Mouse (Mus musculus) B cell, adult 62 days (primary cell): Measurements from ENCODE around the gene Slc9a3. TPM values are rescaled to one million over a fixed set of nuclear protein-coding genes. Genes with fewer than 3 reads are reported as not detected.

ENCODE experiments used
- total RNA-seq: library from RNA; stranded (reverse); gene quantifications from 4 replicates; pipeline ENCODE4 v1.2.4, GENCODE M21; 2023

Gene Slc9a3
- total RNA-seq: 0.12 TPM in 1 of 4 replicates, not detected in the others

GRCm38 (mm10) chr13:74121141-74121602 lies at the start of gene Slc9a3:
Slc9a3 (plus strand) TSS chr13:74121457.

GRCm38 (mm10) chr13:74208317-74208985 lies 87.2 kb downstream of the Slc9a3 start, which contains the start of gene Exoc3:
Exoc3 (minus strand) TSS chr13:74208732.

Other genes starting within 250 kb of the Slc9a3 start
- gene Trip13, start 183.7 kb upstream of the Slc9a3 start, total RNA-seq: 1.8 to 4.8 TPM (median 2.4 TPM) in 4 replicates
- gene Brd9, start 183.6 kb upstream of the Slc9a3 start, total RNA-seq: 93.0 to 110 TPM (median 102 TPM) in 4 replicates
- gene Zdhhc11, start 157.6 kb upstream of the Slc9a3 start, total RNA-seq: not detected in 4 replicates
- 0.63 to 1.9 TPM (median 1.1 TPM) in 4 replicates for gene Tppp, start 112.0 kb upstream of the Slc9a3 start, total RNA-seq
- gene Cep72, start 59.2 kb upstream of the Slc9a3 start, total RNA-seq: 8.9 to 14.0 TPM (median 11.4 TPM) in 4 replicates
- 42.6 to 53.7 TPM (median 47.5 TPM) in 4 replicates for gene Exoc3, start 87.3 kb downstream of the Slc9a3 start, total RNA-seq
- 0.13 TPM in 1 of 4 replicates, not detected in the others for gene Ahrr, start 170.9 kb downstream of the Slc9a3 start, total RNA-seq
- gene Pdcd6, start 196.1 kb downstream of the Slc9a3 start, total RNA-seq: 69.5 to 80.3 TPM (median 74.6 TPM) in 4 replicates
- gene Sdha, start 228.8 kb downstream of the Slc9a3 start, total RNA-seq: 148 to 207 TPM (median 169 TPM) in 4 replicates
- gene Ccdc127, start 228.9 kb downstream of the Slc9a3 start, total RNA-seq: 15.1 to 22.1 TPM (median 18.5 TPM) in 4 replicates
- gene Lrrc14b, start 242.5 kb downstream of the Slc9a3 start, total RNA-seq: not detected in 4 replicates